Mouse (Mus musculus) heart, embryonic 11.5 days (tissue): ENCODE results near the gene Parg. TPM values are rescaled to one million over a fixed set of nuclear protein-coding genes. Genes with fewer than 3 reads are reported as not detected.

Experiments
- ATAC-seq: fragments of 200-750 bp; cut with Nextera tagmentation; replicated peaks from 2 replicates; pipeline ENCODE4 v1.8.0; 2017; ENCODE audit warnings: moderate library complexity; ENCODE audit not compliant: insufficient number of reproducible peaks, low FRiP score, low TSS enrichment
- H3K27ac ChIP-seq: fragments of 300-500 bp; sonication (generic); 2 replicates; pipeline ENCODE4 v1.5.1; 2014; ENCODE audit warnings: mild to moderate bottlenecking, low read depth, low read length
- H3K27me3 ChIP-seq: fragments of 300-500 bp; sonication (generic); 2 replicates; pipeline ENCODE4 v1.6.1; 2014; ENCODE audit warnings: mild to moderate bottlenecking, low read length, mixed read lengths; ENCODE audit not compliant: control insufficient read depth, insufficient read depth
- H3K36me3 ChIP-seq: fragments of 300-500 bp; sonication (generic); 2 replicates; pipeline ENCODE4 v1.6.1; 2014; ENCODE audit warnings: mild to moderate bottlenecking, low read length, moderate library complexity, mixed read lengths; ENCODE audit not compliant: control insufficient read depth, insufficient read depth
- H3K4me1 ChIP-seq: fragments of 300-500 bp; sonication (generic); 2 replicates; pipeline ENCODE4 v1.6.1; 2014; ENCODE audit warnings: low read length; ENCODE audit not compliant: control insufficient read depth, insufficient read depth
- H3K4me2 ChIP-seq: fragments of 300-500 bp; sonication (generic); 2 replicates; pipeline ENCODE4 v1.6.1; 2014; ENCODE audit warnings: mild to moderate bottlenecking, moderate library complexity
- H3K4me3 ChIP-seq: fragments of 300-500 bp; sonication (generic); 2 replicates; pipeline ENCODE4 v1.5.1; 2014; ENCODE audit warnings: low read depth, low read length
- H3K9ac ChIP-seq: fragments of 300-500 bp; sonication (generic); 2 replicates; pipeline ENCODE4 v1.6.1; 2014; ENCODE audit warnings: mild to moderate bottlenecking, low read depth, low read length, moderate library complexity
- H3K9me3 ChIP-seq: fragments of 300-500 bp; sonication (generic); replicated peaks from 2 replicates; pipeline ENCODE4 v1.6.1; 2016; ENCODE audit warnings: low read length; ENCODE audit not compliant: control insufficient read depth
- WGBS: fragments of 180-500 bp; shearing (Covaris S2); extraction: QIAGEN DNeasy Blood & Tissue Kit; methylation state at CpG from one replicate; pipeline ENCODE4 v1.1.7; 2014; ENCODE audit not compliant: insufficient replicate concordance; 5-methylcytosine and 5-hydroxymethylcytosine counted together
- polyA plus RNA-seq: library from polyadenylated mRNA; unstranded; fragments of >200 nt; fragmentation: Nextera tagmentation; extraction: Ambion mirVana; gene quantifications from 2 replicates; pipeline ENCODE4 v1.2.1, GENCODE M21; 2014

The Parg gene
- polyA plus RNA-seq, 1 experiment from 2014 or later, result 33.4 TPM

- no peaks in the 10 kb centered on the region for H3K36me3 ChIP-seq
- no peaks in the 10 kb centered on the region for H3K27me3 ChIP-seq
- ATAC-seq, result no peak
- H3K9ac ChIP-seq, result no peak overlapping the region
- no peak overlapping the region for H3K4me3 ChIP-seq
- WGBS, result 89% methylated on average over 5 of the region's 5 CpGs
- no peaks in the 10 kb centered on the region for H3K9me3 ChIP-seq
- no peak overlapping the region for H3K27ac ChIP-seq
- H3K4me2 ChIP-seq, result peak overlapping the region; percentile 6
- H3K4me1 ChIP-seq, result peaks cover 20% of the 10 kb centered on the region
These were observed 39.5 kb upstream of the Parg start for GRCm38 (mm10) chr14:32162231-32162630.

- Histone ChIP-seq H3K9ac (no peak overlapping the region), H3K4me3 (no peak overlapping the region), H3K9me3 (no peaks in the 10 kb centered on the region), H3K4me1 (peaks cover 26% of the 10 kb centered on the region), H3K4me2 (no peak overlapping the region; the same call in 1 of the 2 replicates), H3K27me3 (no peaks in the 10 kb centered on the region), H3K27ac (no peak overlapping the region), H3K36me3 (no peaks in the 10 kb centered on the region)
- WGBS, result 88% methylated on average over 11 of the region's 11 CpGs
- no peak for ATAC-seq
These were observed 38.4 kb upstream of the Parg start for GRCm38 (mm10) chr14:32163203-32163888.

GRCm38 (mm10) chr14:32164173-32165051 is 37.3 kb upstream of the Parg start:
- ATAC-seq, result no peak
- H3K4me1 ChIP-seq, result peaks cover 28% of the 10 kb centered on the region

GRCm38 (mm10) chr14:32165278-32166061 is 36.3 kb upstream of the Parg start:
- H3K27me3 ChIP-seq, result no peaks in the 10 kb centered on the region
- under 1% methylated on average over 42 of the region's 42 CpGs for WGBS
- peak overlapping the region; percentile 96 for H3K4me2 ChIP-seq
- H3K4me3 ChIP-seq, result peak overlapping the region; percentile 61
- H3K27ac ChIP-seq, result peak overlapping the region; percentile 97
- ATAC-seq, result peak; percentile 88
- peak overlapping the region; percentile 76 for H3K9ac ChIP-seq
- H3K36me3 ChIP-seq, result no peaks in the 10 kb centered on the region
- H3K4me1 ChIP-seq, result peaks cover 25% of the 10 kb centered on the region
- H3K9me3 ChIP-seq, result no peaks in the 10 kb centered on the region

More at GRCm38 (mm10) chr14:32164173-32165051, 37.3 kb upstream of the Parg start:
- WGBS, result 69% methylated on average over 8 of the region's 8 CpGs
- no peaks in the 10 kb centered on the region for H3K36me3 ChIP-seq
- peak overlapping the region; percentile 97 for H3K27ac ChIP-seq
- peak overlapping the region; percentile 96 for H3K4me2 ChIP-seq
- no peak overlapping the region for H3K9ac ChIP-seq
- H3K27me3 ChIP-seq, result no peaks in the 10 kb centered on the region
- no peaks in the 10 kb centered on the region for H3K9me3 ChIP-seq
- H3K4me3 ChIP-seq, result peak overlapping the region; percentile 61

GRCm38 (mm10) chr14:32166062-32166441 is 35.7 kb upstream of the Parg start:
- WGBS, result 60% methylated on average over 2 of the region's 2 CpGs
- Histone ChIP-seq H3K27ac (peak overlapping the region; percentile 97), H3K4me2 (peak overlapping the region; percentile 96), H3K27me3 (no peaks in the 10 kb centered on the region), H3K36me3 (no peaks in the 10 kb centered on the region), H3K4me3 (peak overlapping the region; percentile 61), H3K4me1 (peaks cover 19% of the 10 kb centered on the region), H3K9ac (peak overlapping the region; percentile 76), H3K9me3 (no peaks in the 10 kb centered on the region)
- no peak for ATAC-seq

GRCm38 (mm10) chr14:32166840-32167239 is 34.9 kb upstream of the Parg start:
- no peak overlapping the region for H3K27ac ChIP-seq
- peak overlapping the region; percentile 23; the same call in 1 of the 2 replicates for H3K9ac ChIP-seq

GRCm38 (mm10) chr14:32167326-32167725 is 34.4 kb upstream of the Parg start:
- Histone ChIP-seq H3K4me3 (peak overlapping the region; percentile 61), H3K9me3 (no peaks in the 10 kb centered on the region), H3K4me2 (peak overlapping the region; percentile 96), H3K9ac (peak overlapping the region; percentile 23; the same call in 1 of the 2 replicates), H3K4me1 (peaks cover 18% of the 10 kb centered on the region), H3K36me3 (no peaks in the 10 kb centered on the region), H3K27me3 (no peaks in the 10 kb centered on the region), H3K27ac (peak overlapping the region; percentile 86; the same call in 1 of the 2 replicates)
- ATAC-seq, result no peak
- 74% methylated on average over 5 of the region's 5 CpGs for WGBS

More at GRCm38 (mm10) chr14:32166840-32167239, 34.9 kb upstream of the Parg start:
- Histone ChIP-seq H3K4me1 (peaks cover 18% of the 10 kb centered on the region), H3K36me3 (no peaks in the 10 kb centered on the region), H3K9me3 (no peaks in the 10 kb centered on the region), H3K4me3 (peak overlapping the region; percentile 61), H3K4me2 (peak overlapping the region; percentile 96), H3K27me3 (no peaks in the 10 kb centered on the region)
- 61% methylated on average over 1 of the region's 1 CpGs for WGBS
- no peak for ATAC-seq

GRCm38 (mm10) chr14:32168653-32169231 is 33.0 kb upstream of the Parg start:
- Histone ChIP-seq H3K4me1 (peaks cover 18% of the 10 kb centered on the region), H3K36me3 (peaks cover 5% of the 10 kb centered on the region; the same call in 1 of the 2 replicates), H3K4me2 (peak overlapping the region; percentile 96), H3K9me3 (no peaks in the 10 kb centered on the region), H3K27me3 (no peaks in the 10 kb centered on the region), H3K9ac (0 out of 2 replicates have a peak overlapping the region, but pooled peaks have one; percentile 39), H3K4me3 (peak overlapping the region; percentile 61), H3K27ac (peak overlapping the region; percentile 86)
- peak; percentile 71 for ATAC-seq
- WGBS, result 61% methylated on average over 3 of the region's 3 CpGs
